Mouse (Mus musculus) erythroblast, embryonic 14.5 days (primary cell): Measurements from ENCODE around the gene Clec18a. TPM values are rescaled to one million over a fixed set of nuclear protein-coding genes. Genes with fewer than 3 reads are reported as not detected.
"Not testable (repeated sequence)": the region's sequence is repeated elsewhere in the genome, so short reads cannot be mapped to it uniquely, and the experiment has no call there.

Source experiments
- H3K27me3 ChIP-seq: 2 replicates; pipeline ENCODE4 v1.6.1; 2012; ENCODE audit warnings: inconsistent platforms; ENCODE audit not compliant: control insufficient read depth
- H3K36me3 ChIP-seq: 2 replicates; pipeline ENCODE4 v1.6.1; 2012; ENCODE audit warnings: mild to moderate bottlenecking, inconsistent platforms; ENCODE audit not compliant: control insufficient read depth
- H3K4me1 ChIP-seq: 2 replicates; pipeline ENCODE4 v1.6.1; 2012; ENCODE audit warnings: inconsistent platforms; ENCODE audit not compliant: control insufficient read depth
- H3K4me3 ChIP-seq: replicated peaks from 2 replicates; pipeline ENCODE3; 2012; ENCODE audit warnings: moderate library complexity, mild to moderate bottlenecking, inconsistent platforms
- H3K9me3 ChIP-seq: 2 replicates; pipeline ENCODE4 v1.6.1; 2012; ENCODE audit warnings: low read length, inconsistent platforms, mixed read lengths; ENCODE audit not compliant: control insufficient read depth
- GATA1 ChIP-seq: IDR thresholded peaks from 2 replicates; pipeline ENCODE4 v1.6.1; 2012; ENCODE audit warnings: low read length, inconsistent platforms, mixed read lengths
- TAL1 ChIP-seq: IDR thresholded peaks from 3 replicates; pipeline ENCODE4 v1.6.1; 2012; ENCODE audit warnings: low read length, inconsistent platforms, mixed read lengths
- polyA plus RNA-seq: library from polyadenylated mRNA; stranded (reverse); fragments of >175 nt; gene quantifications from 2 replicates; pipeline ENCODE4 v1.2.3, GENCODE M21; 2012

Gene Clec18a
- polyA plus RNA-seq, 1 experiment, result not detected

GRCm38 (mm10) chr8:111029589-111029988, 62.6 kb downstream of the Clec18a start:
- no peak for TF ChIP-seq TAL1
- Histone ChIP-seq H3K4me1 (peaks cover 40% of the 10 kb centered on the region), H3K36me3 (peaks cover 4% of the 10 kb centered on the region), H3K27me3 (peaks cover 3% of the 10 kb centered on the region), H3K9me3 (no peaks in the 10 kb centered on the region; the same call in 1 of the 2 replicates), H3K4me3 (peak overlapping the region; percentile 51)

- Histone ChIP-seq H3K27me3 (peaks cover 3% of the 10 kb centered on the region), H3K36me3 (no peaks in the 10 kb centered on the region), H3K9me3 (no peaks in the 10 kb centered on the region), H3K4me1 (peaks cover 32% of the 10 kb centered on the region), H3K4me3 (peak overlapping the region; percentile 72)
- TF ChIP-seq TAL1 (no peak), GATA1 (no peak)
These were observed 64.8 kb downstream of the Clec18a start for GRCm38 (mm10) chr8:111027391-111027937.

GRCm38 (mm10) chr8:111026609-111027008, 65.6 kb downstream of the Clec18a start:
- H3K9me3 ChIP-seq, result not testable (repeated sequence)

GRCm38 (mm10) chr8:111010230-111010991, 81.8 kb downstream of the Clec18a start:
- H3K9me3 ChIP-seq, H3K27me3 ChIP-seq, H3K4me3 ChIP-seq, H3K4me1 ChIP-seq: not testable (repeated sequence)
- H3K36me3 ChIP-seq, result peaks cover 44% of the 10 kb centered on the region

More at GRCm38 (mm10) chr8:111026609-111027008, 65.6 kb downstream of the Clec18a start:
- not testable (repeated sequence) for H3K4me3 ChIP-seq, H3K27me3 ChIP-seq, H3K36me3 ChIP-seq
- peaks cover 32% of the 10 kb centered on the region for H3K4me1 ChIP-seq

Other genes with a start within 250 kb of the Clec18a start
- 0.56 and 0.67 TPM in 2 replicates for gene Cog4, start 245.8 kb downstream of the Clec18a start, polyA plus RNA-seq
- gene Sf3b3, start 245.6 kb downstream of the Clec18a start, polyA plus RNA-seq, result 0.49 and 0.52 TPM in 2 replicates
- gene Fuk, start 189.9 kb downstream of the Clec18a start, polyA plus RNA-seq, result 0.31 and 0.47 TPM in 2 replicates
- gene St3gal2, start 172.5 kb downstream of the Clec18a start, polyA plus RNA-seq, result 8.8 and 11.7 TPM in 2 replicates
- 4.4 and 5.7 TPM in 2 replicates for gene Ddx19a, start 94.6 kb downstream of the Clec18a start, polyA plus RNA-seq
- 0.09 and 0.20 TPM in 2 replicates for gene Ddx19b, start 60.7 kb downstream of the Clec18a start, polyA plus RNA-seq
- 4.3 and 8.5 TPM in 2 replicates for gene Aars, start 59.3 kb downstream of the Clec18a start, polyA plus RNA-seq
- 4.8 and 5.0 TPM in 2 replicates for gene Exosc6, start 36.1 kb downstream of the Clec18a start, polyA plus RNA-seq
- 0.05 TPM in 1 of 2 replicates, not detected in the other for gene Pdpr, start 2.2 kb upstream of the Clec18a start, polyA plus RNA-seq
- 1.1 and 1.4 TPM in 2 replicates for gene Glg1, start 166.8 kb upstream of the Clec18a start, polyA plus RNA-seq
- gene Rfwd3, start 207.8 kb upstream of the Clec18a start, polyA plus RNA-seq, result 0.63 TPM in 2 replicates
- 0.06 TPM in 1 of 2 replicates, not detected in the other for gene Mlkl, start 245.8 kb upstream of the Clec18a start, polyA plus RNA-seq